Mouse (Mus musculus) adrenal gland, adult 2 months (tissue): ENCODE measurements at regions not wholly inside any gene's neighbourhood (a gene's known extent, or its start where the extent isn't known, plus 50 kb on each side); places are given as distances from the start of the nearest gene placed in this dataset.

Source experiments
- DNase-seq: peaks from one replicate; pipeline ENCODE4 v3.0.0; 2021

DNA sequence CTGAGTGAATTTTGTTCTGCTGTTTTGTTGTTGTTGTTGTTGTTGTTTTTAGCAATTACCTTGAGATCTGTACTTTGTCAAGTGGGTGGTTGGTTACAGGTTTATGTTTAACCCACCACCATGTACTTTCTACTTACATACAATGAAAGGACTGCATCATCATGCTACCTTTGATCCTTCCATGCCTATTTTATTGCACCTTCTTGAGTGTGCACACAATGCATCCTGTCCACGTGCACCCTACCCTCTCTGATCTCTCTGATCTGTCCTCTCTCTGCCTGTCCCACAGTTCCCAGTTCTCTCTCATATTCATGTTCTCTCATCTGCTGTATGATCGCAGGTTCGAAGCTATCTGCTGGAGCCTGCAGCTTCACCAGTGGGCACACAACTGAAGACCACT, 59.9 kb upstream of the Gas1 start:
- DNase-seq: no peak

DNA sequence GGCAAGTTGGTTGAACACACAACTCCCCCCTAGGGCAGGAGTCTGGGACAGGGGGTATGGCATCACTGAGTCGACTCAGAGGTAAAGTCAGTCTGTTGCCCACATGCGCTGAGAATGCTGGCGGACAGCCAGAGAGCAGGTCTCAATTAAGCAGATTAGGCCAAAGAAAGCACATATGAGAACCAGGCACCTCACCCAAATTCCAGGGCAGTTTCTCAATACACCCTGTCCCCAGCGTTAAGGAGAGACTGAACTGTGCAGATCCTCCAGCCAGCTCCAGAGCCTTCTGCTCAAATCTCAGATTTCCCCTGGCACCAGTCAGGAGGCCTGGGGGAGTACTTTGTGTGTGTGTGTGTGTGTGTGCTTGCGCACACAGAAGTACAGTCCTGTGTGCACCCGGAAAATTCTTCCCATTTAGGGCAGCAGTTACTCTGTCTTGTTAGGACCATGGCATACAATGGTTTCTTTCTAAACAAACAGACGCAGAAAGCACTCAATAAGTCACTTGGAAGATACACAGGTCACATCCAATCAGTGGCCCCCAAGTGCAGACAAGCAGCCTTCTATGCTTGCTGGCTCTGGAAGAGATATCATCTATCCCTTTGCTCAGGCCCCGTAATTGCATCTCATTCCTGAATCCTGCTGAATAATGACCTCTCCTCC, 65.4 kb upstream of the Gas1 start:
- DNase-seq: no peak

DNA sequence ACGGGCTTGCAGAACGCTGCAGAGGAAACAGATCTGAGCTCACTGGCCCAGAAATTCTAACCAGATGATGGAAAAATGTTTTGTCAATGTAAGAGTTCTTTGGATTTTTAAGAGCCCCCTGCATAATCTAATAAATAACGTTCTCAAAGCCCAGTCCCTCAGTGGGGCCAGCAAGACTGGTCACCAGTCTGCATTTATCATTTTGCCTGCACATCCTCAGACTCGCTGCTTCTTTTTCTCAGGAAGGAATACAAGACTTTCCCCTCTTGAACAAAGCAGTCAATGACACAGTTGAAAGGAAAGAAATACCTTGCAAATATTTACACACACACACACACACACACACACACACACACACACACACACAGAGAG, 65.9 kb upstream of the Gas1 start:
- DNase-seq: no peak

DNA sequence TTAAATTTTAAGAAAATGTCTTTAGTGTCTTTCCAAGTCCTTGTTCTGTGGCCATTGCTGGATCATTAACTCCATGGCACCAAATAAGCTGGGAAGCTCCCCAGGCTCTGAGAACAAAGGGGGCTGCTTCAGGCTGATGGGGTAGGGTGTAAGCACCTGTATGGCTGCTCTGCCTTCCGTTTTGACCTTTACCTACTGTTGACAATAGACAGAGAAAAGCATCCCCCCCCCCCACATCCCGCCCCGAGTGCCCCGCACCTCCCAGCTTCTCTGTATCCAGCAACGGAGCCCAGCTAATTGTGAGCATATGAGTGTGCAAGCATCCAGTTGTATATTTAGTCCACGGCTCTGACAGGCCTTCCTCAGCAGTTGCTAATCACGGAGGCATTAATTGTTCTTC, 78.0 kb upstream of the Gas1 start:
- no peak for DNase-seq

DNA sequence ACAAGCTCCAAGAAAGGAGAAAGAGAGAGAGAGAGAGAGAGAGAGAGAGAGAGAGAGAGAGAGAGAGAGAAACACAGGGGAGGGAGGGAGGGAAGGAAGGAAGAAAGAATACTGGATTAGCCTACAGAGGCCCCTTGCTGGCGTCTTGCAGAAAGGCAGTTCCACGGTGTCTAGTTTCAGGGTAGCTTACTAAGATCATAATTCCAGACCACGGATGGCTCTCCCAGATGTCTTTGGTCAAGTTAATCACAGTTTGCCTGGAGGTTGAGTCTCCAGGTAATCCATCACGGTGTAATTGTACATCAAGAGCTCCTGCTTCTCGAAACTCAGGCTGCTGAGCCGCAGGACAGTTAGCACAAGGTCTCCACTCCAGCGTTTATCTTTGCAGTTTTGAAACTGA, 78.5 kb upstream of the Gas1 start:
- DNase-seq: no peak

DNA sequence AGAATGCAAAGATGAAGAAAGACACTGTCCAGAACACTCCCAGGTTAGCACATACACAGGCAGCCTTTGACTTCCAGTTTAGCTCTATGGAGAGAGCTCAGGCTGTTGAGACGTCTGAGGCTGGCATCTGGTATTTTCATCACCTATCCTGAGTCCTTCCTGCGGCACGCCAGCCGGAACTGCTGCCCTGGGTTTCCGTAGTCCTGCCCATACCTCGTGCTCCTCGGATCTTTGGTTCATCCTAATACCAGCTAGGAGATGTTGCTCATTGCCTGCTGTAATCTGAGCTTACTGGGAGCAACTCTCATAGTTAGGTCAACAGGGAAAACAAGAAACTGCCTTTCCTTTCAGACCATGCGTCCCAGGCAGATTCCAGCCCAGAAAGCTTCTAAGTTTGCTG, 79.8 kb upstream of the Gas1 start:
- no peak for DNase-seq

DNA sequence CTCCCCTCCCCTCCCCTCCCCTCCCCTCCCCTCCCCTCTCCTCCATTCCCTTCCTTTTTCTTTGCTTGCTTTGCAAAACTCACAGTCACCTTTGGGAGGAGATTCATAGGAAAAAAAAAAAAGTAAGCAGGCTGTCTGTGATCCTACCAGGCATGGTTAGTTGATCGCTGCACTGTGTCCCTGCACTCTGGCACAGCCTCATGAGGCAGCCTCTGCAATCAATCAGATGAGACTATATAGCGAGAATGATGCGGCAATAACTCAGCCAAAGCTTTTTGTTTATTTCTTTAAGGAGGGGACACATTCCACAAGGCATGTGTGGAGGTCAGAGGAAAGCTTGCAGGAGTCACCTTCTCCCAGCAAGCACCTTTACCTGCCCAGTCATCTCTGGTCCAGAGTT, 80.7 kb upstream of the Gas1 start:
- peak; percentile 4 for DNase-seq

DNA sequence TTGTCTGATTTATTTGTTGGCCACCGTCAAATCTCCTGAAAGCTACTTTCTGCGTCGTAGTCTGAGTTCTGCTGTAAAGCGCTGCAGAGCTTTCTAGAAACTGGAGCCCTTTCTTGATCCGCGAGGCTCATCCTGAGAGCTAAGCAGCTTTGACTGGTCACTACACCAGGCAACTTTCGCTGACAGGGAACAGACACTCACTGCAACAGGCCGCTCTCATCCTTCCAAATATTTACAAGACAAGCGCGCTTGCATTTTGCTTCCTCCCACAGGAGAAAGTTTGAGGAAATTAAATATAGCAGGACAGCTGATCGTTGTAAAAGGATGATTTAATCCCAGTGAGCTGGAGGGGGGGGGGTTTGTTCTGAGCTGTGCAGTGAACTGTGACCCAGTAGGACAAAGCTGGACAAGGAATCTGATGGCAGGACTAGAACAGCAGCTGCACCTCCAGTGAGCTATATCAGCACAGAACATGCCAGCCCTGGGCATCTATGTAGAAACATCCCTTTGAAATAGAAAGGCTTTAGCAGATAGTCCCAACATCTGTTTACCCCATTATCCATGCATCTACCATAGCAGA, 85.4 kb upstream of the Gas1 start:
- no peak for DNase-seq

DNA sequence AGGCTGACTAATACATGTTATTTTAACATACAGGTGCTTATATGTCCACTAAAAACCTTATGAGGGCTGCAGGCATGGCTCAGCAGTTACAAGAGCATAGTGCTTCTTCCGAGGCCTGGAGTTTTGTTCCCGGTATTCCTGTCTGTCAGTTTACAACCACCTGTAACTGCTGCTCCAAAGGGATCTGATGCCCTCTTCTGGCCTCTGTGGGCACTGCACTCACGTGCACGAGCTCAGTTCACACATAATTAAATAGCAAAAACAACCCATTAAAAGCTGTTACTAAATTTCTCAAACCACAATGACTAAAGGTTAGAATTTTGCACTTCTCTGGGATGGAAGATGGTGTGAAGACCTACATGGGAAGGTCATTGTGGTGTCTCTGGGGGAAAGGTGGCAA, 87.3 kb upstream of the Gas1 start:
- no peak for DNase-seq

DNA sequence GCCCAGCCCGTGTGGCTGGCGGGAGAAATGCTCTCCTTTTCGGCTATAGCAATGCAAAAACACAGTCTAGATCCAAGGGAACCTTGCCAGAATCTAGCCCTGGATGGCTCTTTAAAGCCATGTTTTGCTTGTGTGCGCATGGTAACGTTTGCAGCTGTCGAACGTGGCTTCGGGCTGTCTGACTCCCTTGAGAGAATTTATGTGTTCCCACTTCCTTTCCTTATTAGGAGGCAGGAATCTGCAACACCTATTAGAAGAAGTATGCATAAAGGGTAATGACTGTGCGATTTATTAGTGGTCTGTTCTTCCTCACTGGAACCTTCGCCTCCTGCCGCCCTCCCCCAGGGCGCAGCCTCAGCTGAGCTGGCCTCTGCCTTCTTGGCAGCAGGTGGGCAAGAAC, 90.4 kb upstream of the Gas1 start:
- DNase-seq: peak; percentile 6

DNA sequence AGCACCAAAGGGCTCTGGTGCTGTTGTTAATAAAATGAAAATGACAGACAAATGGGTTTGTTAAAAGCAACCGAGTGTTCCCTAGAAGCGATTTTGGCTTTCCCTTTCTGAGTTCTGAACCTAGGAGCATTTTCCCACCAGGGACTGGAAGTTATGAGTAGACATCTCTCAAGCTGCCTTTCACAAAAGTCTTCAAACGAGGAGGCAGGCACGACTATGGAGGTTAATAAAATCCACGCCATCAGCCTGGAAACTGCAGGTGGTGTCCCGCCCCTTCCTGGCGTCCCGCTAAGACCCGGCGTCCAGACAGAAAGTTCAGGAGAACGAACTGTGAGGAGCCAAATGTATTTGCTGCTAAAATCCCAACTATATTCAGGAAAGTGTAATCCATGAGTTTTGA, 91.1 kb upstream of the Gas1 start:
- no peak for DNase-seq

DNA sequence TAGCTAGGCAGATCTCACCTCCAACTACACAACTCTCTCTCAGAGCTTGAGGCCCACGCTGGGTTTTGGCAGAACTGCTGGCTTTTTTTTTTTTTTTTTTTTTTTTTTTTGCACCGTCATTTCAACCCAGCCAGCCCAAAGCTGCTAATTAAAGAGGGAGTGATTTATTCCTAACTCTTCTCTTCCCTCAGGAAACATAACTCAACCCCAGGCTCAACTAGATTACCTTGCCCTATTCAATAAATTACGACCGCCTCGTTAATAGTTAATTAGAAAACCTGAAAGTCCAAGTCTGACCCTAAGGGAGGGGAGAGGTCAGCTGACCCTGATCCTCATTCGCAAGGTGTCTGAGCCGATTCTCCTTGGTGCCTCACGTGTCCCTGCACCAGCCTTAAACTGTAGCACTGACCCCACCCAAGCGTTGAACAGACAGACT, 92.3 kb upstream of the Gas1 start:
- no peak for DNase-seq

DNA sequence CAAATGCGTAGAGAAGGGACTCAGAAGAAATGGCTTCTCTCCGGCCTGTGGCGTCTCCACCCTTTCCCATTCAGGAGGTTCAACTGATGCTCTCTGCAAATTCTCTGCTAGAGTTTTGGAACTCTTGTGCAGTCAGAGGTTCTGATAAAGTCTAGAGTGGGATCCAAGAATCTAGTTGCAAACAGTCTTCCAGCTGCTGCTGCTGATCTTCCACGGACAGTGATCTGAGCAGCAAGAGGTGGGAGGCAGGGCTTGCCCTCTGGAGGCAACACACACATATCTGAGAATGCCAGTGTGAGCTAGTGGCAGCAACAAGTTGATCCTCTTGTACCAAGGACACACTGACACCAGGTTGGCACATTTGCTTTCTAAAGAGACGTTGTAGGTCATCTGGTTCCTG, 93.4 kb upstream of the Gas1 start:
- DNase-seq: no peak

DNA sequence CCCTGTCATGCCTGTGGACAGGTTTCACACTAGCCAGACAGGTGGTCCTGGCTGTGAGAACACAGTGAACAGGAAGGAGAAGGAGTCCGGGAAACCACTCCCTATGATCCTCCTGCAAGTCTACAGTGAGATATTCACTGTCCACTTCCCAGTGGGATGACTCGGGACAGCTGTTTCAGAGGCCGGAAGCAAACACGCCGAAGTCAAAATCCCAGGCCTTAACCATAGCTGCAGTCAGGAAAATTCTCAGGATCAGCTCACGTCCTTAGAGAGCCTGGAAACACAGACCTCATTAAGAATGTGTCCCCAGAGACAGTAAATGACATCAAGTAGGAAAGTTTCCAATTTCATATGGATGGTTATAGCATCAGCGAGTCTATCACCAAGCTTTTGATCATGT, 96.2 kb upstream of the Gas1 start:
- no peak for DNase-seq

DNA sequence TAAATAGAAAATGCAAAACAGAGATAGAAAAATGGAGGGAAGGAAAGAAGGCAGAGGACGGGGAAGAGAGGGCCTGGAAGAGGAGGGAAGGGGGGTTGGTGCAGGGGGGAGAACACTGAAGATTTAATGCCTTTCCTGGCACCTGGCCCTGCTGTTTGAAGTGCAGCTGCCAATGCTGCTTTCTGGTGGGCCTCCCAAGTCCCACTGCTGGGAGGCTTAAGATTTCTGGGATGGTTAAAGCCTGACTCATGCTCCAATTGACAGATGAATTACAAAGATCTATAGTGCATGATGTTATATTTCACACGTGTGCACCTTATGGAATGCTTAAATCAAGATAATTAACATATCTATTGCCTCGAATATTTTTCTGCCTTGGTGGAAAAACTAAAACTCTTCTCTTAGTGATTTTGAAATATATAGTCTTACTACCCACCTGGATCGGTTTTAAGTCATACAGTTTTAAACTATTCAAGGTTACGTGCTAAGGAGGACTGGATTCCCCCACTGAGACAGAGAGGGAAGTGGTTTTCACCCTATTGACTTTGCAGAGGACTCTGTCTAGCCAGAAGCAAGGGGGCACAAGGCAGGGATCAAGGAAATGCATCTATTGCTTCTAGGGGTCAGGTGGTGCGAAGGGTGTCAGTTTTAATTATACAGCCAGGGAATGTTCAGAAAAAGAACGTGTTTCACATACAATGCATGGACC, 105.5 kb upstream of the Gas1 start:
- no peak for DNase-seq

DNA sequence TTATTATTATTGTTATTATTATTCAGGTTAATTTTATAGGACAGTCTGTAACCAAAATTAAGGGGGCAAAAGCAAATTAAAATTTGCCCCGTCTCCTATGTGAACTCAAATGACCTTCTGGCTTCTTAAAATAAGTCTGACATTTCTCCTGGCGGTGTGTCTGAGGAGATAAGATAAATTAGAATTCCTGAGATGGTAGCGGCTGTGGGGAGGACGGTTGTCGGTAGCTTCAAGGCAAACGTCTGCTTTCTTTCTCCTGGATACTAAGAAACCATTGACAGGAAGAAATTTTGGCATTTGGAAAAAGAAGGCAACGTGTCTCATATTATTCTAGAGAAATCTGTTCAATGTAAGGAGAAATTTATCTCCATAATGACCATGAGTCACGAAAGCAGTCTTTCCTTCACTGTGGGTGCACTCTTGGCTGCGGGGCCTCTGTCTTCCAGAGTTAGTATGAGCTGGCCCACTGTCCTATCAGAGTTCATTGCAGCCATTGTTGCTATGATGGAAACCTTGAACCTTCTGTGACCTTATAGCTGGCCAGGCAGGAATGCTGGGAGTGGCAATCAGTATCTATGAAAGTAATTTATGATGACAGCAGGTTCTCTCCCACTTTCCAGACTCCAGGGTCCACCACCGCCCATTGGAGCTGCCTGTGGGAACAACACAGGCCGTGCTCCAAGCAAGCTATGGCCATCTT, 109.5 kb upstream of the Gas1 start:
- DNase-seq: no peak

DNA sequence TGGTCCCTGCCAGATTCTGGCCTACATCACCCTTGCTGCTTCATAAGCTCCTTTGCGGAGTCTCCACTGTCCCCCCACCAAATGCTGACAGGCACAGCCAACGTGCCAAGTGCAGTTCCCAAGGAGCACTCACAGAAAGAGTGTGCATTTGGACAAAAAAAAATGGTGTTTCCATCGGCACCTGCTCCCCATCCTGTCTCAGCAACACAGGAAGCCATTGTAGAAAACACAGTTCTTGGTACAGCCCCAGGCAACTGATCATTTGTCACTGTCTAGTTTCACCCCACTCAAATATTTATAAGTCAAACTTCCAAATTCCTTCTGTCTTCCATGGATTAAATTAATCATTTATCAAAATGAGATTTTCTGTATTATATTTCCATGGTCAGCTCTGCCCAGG, 112.5 kb upstream of the Gas1 start:
- no peak for DNase-seq

DNA sequence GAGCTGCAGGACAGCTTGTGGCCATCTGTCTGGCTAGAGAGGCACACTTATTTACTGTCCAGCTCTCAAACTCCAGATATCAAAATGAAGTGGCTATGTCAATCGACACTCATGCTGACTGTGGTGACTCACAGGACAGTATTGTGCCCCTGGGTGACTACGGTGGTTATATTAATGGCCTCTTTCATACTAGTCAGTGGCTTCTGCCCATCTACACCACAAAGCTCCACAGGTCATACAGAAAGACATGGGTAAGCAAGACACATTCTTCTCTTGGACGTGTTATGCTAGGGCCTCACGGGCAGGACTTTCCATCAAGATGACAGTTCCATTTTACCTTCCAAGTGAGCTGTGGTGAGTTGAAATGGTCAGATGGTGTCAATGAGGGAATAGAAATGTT, 113.7 kb upstream of the Gas1 start:
- no peak for DNase-seq

DNA sequence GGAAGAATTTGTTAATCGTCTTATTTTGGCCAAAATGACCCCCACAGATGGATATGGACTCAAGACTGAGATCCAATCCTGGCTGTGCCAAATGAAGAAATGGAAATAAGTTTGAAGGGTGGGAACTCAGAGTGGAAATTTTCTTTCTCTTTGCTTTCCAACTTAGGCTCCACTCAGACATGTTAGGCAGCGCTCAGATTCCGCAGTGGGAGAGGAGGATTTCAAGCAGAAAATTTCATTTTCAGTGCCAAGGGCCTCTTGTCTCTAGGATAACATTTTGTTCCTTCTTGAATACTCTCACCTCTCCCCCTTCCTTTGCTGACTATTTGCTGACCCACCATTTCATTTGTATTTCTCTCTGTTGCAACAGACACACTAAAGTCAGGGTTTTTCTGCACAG, 114.2 kb upstream of the Gas1 start:
- no peak for DNase-seq

DNA sequence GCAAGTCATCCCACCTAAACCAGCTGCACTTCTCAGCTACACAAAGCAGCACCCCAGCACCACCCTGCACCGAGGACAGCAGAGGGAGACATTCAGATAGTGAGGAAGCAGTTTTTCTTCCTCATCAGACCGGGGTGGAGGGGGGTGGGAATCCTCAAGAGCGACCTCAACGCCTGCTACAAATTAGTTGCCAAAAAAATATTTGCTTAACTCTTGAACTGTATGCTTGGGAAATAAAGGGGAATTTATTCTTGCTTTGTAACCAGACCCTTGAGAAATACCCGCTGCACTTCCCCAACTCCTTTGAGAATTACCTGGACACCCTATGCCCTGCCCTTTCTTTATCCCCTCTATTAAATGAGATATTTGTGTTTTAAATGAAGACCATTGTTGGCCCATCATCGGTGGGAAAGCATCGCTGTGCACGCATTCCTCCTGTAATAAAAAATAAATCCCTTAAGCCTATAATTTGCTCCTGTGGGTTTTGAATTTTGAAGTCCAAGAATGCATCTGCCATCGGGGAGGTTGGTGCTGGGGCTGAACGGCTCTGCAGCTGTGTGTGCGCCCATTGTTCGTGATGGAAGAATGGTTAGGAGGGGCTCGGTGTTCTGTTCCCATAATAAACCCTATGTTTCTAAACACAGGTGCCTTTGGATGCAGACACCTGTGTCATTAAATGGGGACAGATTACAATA, 119.2 kb upstream of the Gas1 start:
- DNase-seq: no peak

DNA sequence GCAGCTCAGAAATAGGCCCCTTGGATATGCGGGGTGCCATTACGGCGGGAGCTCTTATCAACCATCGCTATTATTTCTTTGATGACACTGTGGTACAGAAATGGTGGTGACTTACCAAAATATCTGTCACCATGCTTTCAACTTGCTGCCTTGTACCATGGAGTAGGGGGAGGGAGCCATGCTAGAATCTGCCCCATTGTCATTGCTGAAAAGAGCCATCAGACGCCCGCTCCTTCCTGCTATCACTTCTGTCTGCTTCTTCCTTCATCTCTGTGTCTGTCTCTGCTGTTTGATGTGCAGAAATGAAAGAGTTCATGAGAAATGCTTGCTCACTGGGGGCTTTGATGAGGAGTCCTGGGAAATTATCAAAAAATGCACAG, 119.7 kb upstream of the Gas1 start:
- no peak for DNase-seq

DNA sequence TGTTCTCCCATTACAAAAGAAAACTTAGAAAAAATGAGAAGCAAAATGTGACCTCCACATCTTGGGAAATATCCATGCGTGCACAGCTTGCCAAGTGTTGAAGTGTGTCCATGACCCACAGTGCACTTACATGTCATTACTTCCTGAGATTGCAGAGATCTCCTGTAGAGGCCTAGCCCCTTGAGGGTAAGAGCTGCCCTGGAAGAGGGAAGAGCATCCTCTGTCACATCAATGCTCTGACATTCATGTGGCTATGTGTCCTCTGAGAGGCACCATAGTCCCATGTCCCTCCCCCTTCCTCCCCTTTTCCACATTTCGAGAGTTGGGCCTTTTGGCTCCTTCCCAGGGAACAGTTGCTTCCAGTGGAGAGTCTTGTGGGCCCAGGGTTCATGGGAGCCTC, 121.4 kb upstream of the Gas1 start:
- DNase-seq: peak; percentile 78

DNA sequence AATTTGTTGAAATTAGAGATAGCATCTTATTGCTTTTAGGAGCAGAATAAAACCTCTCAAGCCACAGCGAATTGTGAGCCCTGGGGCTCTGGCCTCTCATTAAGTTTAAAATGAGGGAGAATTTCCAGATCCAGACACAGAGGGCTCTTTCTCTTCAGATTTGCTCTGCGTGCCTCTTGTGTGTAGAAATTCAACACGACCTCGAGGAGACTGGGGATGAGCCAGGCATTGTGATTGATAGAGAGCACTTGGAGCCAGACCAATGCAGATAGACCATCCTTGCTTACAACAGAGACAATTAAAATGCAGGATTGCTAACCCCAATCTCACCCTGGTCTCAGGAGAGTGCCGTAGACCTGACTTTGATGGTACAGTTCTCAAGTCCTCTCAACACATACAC, 121.9 kb upstream of the Gas1 start:
- peak; percentile 75 for DNase-seq
